Mouse (Mus musculus) lung, adult 2 months (tissue): Measurements from ENCODE around the gene Ccnh.
"Not testable (repeated sequence)": the region's sequence is repeated elsewhere in the genome, so short reads cannot be mapped to it uniquely, and the experiment has no call there.

Experiments
- CTCF ChIP-seq: fragments of 200-500 bp; IDR thresholded peaks from 2 replicates; pipeline ENCODE4 v1.5.1; 2011; ENCODE audit warnings: mild to moderate bottlenecking, low read length, control low read depth; ENCODE audit not compliant: insufficient read depth
- POLR2A ChIP-seq: fragments of 200-500 bp; IDR thresholded peaks from 2 replicates; pipeline ENCODE4 v1.6.1; 2011; ENCODE audit warnings: low read depth, mild to moderate bottlenecking, control low read depth, low read length, borderline replicate concordance; ENCODE audit errors: extremely low read depth

- not testable (repeated sequence) for TF ChIP-seq POLR2A, CTCF
Observed at GRCm38 (mm10) chr13:85143361-85143760, 45.8 kb upstream of the Ccnh start.
